Mouse (Mus musculus) testis, postnatal 14 days (tissue): Measurements from ENCODE around the gene Ccr7.

ENCODE experiments used
- DNase-seq: peaks from one replicate; pipeline ENCODE4 v3.0.0; 2021; ENCODE audit warnings: low spot score

The Ccr7 gene

GRCm38 (mm10) chr11:99153767-99154753 is 817 bp downstream of the Ccr7 start:
- no peak for DNase-seq

GRCm38 (mm10) chr11:99152323-99153144 is 2.3 kb downstream of the Ccr7 start:
- no peak for DNase-seq

- DNase-seq = no peak
Observed at GRCm38 (mm10) chr11:99151333-99151930, 3.4 kb downstream of the Ccr7 start.

- DNase-seq = no peak
Observed at GRCm38 (mm10) chr11:99150889-99151288, 4.0 kb downstream of the Ccr7 start.

- DNase-seq = peak; percentile 70
Observed at GRCm38 (mm10) chr11:99149898-99150757, 4.7 kb downstream of the Ccr7 start.

GRCm38 (mm10) chr11:99148896-99149703 is 5.8 kb downstream of the Ccr7 start:
- no peak for DNase-seq

GRCm38 (mm10) chr11:99148400-99148799 is 6.5 kb downstream of the Ccr7 start:
- no peak for DNase-seq

- no peak for DNase-seq
Observed at GRCm38 (mm10) chr11:99147920-99148289, 7.0 kb downstream of the Ccr7 start.

- DNase-seq = no peak
Observed at GRCm38 (mm10) chr11:99147041-99147919, 7.6 kb downstream of the Ccr7 start.

- no peak for DNase-seq
Observed at GRCm38 (mm10) chr11:99146558-99146957, 8.3 kb downstream of the Ccr7 start.

- no peak for DNase-seq
Observed at GRCm38 (mm10) chr11:99145765-99146164, 9.1 kb downstream of the Ccr7 start.

- no peak for DNase-seq
Observed at GRCm38 (mm10) chr11:99144940-99145339, 9.9 kb downstream of the Ccr7 start.

- DNase-seq = no peak
Observed at GRCm38 (mm10) chr11:99144456-99144855, 10.4 kb downstream of the Ccr7 start.

GRCm38 (mm10) chr11:99143123-99144082 is 11.5 kb downstream of the Ccr7 start:
- no peak for DNase-seq

GRCm38 (mm10) chr11:99142493-99143095 is 12.3 kb downstream of the Ccr7 start:
- no peak for DNase-seq

GRCm38 (mm10) chr11:99142046-99142445 is 12.8 kb downstream of the Ccr7 start:
- DNase-seq = no peak

GRCm38 (mm10) chr11:99141600-99141999 is 13.3 kb downstream of the Ccr7 start:
- DNase-seq = peak; percentile 39

- DNase-seq = no peak
Observed at GRCm38 (mm10) chr11:99138976-99139375, 15.9 kb downstream of the Ccr7 start.
